Mouse (Mus musculus): ENCODE data around the gene Gm10134.

- TF ChIP-seq CTCF (IDR thresholded peaks at IDR 0.05; ENCODE audit: borderline replicate concordance, extremely low read depth, insufficient read depth, insufficient read length) (no peak), POLR2A (IDR thresholded peaks at IDR 0.05; ENCODE audit: borderline replicate concordance, extremely low read depth, insufficient read depth, insufficient read length, poor library complexity, severe bottlenecking) (no peak)
These were observed 43.3 kb downstream of the Gm10134 start for GRCm38 (mm10) chr2:28549157-28549556.

Data from brain, embryonic 14.5 days (tissue).